Mouse (Mus musculus) frontal cortex, adult (tissue): ENCODE measurements around the gene Pold1.

Source experiments
- ATAC-seq: cut with Nextera tagmentation; 2 replicates; pipeline ENCODE4 v1.9.2; 2017; ENCODE audit warnings: mild to moderate bottlenecking, moderate library complexity, mixed read lengths; ENCODE audit not compliant: low TSS enrichment

The Pold1 gene

GRCm38 (mm10) chr7:44548497-44549087, at the start of gene Pold1:
Gene Pold1 (minus strand): TSS chr7:44548849.
- peak; percentile 93 for ATAC-seq

- ATAC-seq = no peak
Observed at GRCm38 (mm10) chr7:44598336-44598735, 49.7 kb upstream of the Pold1 start.

GRCm38 (mm10) chr7:44597666-44598065, 49.0 kb upstream of the Pold1 start:
- ATAC-seq = no peak

- ATAC-seq = no peak
Observed at GRCm38 (mm10) chr7:44596996-44597538, 48.4 kb upstream of the Pold1 start.

DNA sequence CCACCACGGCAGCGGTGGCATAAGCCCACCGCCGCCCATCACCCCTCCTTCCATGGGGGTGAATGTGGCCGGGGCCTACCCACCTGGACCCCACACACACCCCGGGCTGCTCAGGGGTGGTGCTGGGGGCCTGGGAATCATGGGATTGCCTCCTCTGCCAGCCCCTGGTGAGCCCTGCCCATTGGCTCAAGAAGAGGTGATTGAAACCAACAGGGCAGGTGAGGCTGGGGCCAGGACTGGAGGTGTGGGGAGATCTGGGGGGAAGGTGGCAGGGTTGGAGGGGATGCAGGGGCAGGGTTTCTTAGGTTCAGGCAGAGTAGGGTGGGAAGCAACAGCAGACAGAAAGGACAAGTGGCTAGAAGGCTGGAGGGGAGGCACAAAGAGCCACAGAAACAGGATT, 47.4 kb upstream of the Pold1 start:
- no peak for ATAC-seq

DNA sequence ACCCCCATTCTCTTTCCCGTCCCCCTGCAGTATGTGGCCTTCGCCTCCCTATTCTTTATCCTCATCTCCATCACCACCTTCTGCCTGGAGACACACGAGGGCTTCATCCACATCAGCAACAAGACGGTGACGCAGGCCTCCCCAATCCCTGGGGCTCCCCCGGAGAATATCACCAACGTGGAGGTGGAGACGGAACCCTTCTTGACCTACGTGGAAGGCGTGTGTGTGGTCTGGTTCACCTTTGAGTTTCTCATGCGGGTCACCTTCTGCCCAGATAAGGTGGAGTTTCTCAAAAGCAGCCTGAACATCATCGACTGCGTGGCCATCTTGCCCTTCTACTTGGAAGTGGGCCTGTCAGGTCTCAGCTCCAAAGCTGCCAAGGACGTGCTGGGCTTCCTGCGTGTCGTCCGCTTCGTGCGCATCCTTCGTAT, 46.5 kb upstream of the Pold1 start:
- ATAC-seq = no peak

DNA sequence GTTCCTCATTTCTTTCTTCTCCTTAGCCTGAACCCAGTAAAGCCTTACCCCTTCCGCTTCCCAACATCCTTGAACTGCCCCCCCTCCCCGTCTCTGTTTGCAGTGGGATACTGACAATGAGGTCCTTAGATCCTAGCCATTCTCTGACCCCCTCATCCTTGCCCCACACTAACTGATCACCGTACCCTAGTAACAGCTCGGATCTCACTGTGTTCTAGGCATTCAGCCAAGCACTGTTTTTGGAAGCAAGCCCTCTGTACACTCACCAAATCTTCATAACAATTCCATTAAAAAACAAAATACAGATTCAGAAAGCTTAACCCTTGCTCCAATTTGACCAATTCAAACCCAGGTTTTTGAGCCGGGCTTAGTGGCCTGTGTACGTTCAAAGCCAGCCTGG, 45.6 kb upstream of the Pold1 start:
- ATAC-seq = no peak

GRCm38 (mm10) chr7:44593775-44594174, 45.1 kb upstream of the Pold1 start:
- peak; percentile 43 for ATAC-seq

DNA sequence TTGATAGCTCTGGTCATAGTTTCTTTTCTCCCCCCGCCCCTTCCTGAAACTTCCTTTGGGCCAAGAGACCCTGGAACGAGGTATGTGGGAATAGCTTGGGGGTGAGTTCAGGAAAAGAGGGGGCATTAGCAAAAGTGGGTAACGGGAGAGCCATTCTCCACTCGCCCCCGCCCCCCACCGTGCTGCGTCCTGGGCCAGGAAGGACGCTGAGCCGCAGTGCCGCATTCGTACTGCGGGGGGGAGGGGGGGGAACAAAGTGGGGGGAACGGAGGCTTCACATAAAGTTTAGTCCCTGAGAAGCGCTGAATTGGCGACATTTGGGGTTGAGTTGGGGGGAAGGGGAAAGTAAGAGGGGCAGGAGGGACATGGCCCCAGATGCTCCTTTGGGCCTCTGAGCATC, 44.4 kb upstream of the Pold1 start:
- ATAC-seq = no peak

DNA sequence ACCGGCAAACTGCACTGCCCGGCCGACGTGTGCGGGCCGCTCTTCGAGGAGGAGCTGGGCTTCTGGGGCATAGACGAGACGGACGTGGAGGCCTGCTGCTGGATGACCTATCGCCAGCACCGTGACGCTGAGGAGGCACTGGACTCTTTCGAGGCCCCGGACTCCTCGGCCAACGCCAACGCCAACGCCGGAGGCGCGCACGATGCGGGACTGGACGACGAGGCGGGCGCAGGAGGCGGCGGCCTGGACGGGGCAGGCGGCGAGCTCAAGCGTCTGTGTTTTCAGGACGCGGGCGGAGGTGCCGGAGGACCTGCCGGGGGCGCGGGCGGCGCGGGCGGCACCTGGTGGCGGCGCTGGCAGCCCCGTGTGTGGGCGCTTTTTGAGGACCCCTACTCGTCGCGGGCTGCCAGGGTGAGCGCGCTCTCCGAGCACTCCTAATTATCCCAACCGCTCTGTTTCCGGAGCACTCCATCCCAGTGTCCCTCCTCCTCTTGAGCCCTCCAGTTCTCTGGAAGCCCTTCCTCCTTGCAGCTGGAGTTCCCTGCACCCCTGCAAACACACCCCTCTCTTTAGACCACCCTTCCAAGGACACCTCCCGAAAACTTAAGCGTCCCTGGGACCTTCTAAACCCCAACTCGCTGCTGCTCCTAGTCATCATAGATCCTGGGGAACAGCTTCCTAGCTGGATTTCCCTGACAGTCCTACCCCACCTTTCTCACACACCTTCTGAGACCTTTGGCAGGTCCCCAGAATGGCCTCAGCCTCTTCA, 42.9 kb upstream of the Pold1 start:
- no peak for ATAC-seq

DNA sequence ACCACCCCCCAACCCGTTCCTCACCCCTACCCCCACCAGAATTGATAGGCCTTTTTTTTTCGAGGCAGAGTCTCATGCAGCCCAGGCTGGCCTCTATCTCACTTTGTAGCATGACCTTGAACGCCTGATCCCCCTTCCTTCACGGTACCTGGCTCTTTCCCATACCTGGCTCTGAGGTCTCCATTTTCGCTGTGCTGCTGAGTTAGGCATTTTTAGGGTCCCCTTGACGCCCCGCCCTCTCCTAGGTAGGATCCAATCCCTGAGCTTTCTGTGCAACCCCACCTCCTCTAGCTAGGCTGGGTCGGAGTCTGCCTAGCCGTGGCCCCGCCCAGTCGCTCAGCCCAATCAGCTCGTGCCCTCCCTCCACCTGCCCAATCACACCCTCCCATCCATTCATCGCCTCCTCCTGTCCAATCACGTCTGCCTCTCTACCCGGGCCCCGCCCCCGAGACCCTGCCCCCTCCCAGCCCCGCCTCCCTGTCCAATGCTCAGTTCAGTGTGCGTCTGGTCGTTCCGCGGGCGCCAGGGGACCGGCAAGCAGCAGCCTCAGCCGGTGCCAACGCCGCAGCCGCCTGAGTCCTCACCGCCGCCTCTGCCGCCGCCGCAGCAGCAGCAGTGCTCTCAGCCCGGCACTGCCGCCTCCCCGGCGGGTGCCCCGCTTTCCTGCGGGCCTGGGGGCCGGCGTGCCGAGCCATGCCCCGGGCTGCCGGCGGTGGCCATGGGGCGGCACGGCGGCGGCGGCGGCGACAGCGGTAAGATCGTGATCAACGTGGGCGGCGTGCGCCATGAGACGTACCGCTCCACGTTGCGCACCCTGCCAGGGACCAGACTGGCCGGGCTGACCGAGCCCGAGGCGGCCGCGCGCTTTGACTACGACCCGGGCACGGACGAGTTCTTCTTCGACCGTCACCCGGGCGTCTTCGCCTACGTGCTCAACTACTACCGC, 42.0 kb upstream of the Pold1 start, which contains the start of gene Kcnc3:
Gene Kcnc3 (plus strand): TSS at position 263 of the 946 bp plus-strand sequence.
- ATAC-seq = peak; percentile 69

DNA sequence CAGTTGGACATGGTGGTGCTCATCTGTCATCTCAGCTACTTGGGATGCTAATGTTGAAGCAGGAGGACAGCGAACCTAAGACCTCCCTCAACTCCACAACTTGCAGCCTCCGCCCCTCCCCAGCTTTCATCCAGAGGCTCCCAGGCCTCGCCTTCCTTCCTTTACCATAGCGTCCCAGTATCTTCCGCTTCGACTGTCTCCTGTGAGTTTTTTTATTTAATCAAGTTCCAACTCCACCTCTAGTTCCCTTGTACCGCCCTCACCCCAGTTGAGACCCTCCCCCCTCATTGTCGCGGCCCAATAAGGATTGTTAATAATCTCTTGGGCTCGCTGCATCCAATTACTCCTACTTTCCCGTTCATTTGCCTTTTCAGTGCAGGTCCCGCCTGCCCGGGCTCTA, 41.3 kb upstream of the Pold1 start:
- no peak for ATAC-seq

DNA sequence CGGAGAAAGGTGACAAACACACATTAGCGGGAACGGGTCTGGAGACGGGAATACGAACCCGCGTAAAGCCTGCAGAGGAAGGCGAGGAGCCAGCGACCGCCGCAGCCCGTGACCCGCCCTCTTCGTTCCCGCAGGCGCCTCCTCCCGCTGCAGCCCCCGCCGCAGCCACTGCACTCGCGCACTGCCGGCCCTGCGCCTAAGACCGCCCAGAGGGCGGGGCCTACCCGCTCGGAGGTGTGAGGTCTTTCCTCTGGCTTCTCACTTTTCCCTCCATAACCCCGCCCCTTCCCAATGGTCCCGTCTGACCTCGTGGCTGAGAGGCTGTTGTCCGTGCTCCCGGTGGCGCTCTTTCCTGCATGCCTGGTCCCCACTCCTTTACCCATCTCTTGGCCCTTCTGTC, 40.5 kb upstream of the Pold1 start:
- 0 out of 2 replicates have a peak, but pooled peaks have one; percentile 8 for ATAC-seq

DNA sequence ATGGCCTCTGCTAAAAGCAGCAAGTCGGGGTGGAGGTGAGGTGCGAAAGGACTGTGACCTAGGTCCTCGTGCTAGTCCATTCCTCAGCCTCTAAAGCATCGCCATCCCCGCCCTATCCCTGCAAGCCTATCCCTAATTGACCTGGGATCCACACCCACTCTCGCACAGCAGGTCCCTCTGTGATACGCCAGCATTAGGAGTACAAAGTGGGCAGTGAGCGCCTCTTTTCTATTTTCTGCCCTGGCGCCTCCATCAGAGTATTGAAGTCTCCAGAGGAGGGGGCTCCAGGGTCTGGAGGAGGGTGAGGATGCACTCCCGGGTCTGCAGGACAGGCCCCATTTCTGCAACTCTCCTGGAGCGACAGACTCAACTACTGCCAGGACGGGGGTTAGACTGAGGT, 39.7 kb upstream of the Pold1 start:
- ATAC-seq = no peak

DNA sequence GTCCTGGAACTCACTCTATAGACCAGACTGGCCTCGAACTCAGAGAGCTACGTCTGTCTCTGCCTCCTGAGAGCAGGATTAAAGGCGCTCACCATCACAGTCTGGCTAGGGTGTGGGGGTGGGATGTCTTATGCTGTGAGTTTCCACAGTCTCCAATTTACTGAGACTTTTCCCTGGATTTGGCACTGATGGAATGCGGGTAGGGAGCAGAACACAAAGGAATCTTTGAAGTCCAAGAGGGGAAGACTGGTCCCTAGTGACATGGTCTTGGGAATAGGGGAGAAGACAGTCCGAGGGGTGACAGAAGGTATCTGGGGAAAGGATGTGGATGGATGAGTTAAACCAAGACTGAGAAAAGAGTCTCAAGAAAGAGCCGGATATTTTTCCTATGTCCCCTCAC, 39.0 kb upstream of the Pold1 start:
- ATAC-seq = no peak

DNA sequence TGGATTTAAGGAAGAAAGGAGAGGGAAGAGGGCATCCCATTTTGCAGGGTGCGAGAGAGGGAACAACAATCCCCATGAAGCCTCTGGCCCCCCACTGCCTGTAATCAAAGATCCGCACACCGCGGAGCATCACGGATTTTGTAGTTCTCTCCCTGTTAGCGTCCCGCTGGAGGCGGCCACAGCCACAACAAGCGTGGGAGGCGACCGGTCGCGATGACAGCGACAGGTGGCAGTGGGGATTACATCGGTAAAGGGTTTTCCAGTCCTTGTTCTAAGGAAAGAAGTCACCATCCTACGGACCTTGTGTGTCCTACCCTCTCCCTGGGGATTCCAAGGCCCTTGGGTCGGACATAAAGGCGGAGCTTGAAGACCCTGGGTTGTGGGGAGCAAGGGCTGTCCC, 38.3 kb upstream of the Pold1 start:
- peak; percentile 55 for ATAC-seq

- ATAC-seq = 0 out of 2 replicates have a peak, but pooled peaks have one; percentile 17
Observed at GRCm38 (mm10) chr7:44586518-44586917, 37.9 kb upstream of the Pold1 start.

GRCm38 (mm10) chr7:44585606-44586005, 37.0 kb upstream of the Pold1 start:
- no peak for ATAC-seq

DNA sequence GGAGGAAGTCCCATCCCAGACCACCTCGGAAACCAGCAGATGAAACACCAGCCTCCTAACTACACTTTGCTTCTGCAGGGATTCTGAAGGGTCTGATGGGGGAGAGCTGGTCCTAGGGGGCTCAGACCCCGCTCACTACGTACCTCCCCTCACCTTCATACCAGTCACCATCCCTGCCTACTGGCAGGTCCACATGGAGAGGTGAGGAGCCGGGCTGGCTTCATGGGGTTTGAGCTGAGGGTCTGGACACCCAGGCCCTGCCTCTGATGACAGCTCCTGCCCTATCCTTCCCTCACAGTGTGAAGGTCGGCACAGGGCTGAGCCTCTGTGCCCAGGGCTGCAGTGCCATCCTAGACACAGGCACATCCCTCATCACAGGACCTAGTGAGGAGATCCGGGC, 36.3 kb upstream of the Pold1 start:
- no peak for ATAC-seq

DNA sequence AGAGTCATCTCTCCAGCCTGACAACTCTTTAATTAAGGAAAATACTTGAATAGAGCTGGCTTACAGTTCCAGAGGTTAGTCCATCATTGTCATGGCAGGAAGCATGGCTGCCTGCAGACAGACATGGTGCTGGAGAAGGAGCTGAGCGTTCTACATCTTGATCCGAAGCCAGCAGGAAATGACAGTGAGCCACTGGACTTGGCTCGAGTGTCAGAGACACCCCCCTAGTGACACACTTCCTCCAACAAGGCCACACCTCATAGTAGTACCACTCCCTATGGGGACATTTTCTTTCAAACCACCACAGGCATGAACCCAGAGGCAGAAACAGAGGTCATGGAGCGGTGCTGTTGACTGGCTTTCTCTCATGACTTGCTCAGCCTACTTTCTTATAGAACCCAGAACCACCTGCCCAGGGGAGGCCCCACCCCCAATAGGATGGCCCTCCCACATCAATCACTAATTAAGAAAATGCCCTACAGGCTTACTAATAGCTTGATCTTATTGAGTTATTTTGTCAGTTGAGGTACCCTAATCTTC, 35.7 kb upstream of the Pold1 start:
- no peak for ATAC-seq

GRCm38 (mm10) chr7:44583146-44583545, 34.5 kb upstream of the Pold1 start:
- ATAC-seq = no peak

- ATAC-seq = no peak
Observed at GRCm38 (mm10) chr7:44582709-44583108, 34.1 kb upstream of the Pold1 start.
